Mouse (Mus musculus) spleen, adult 12 weeks (tissue): ENCODE results near the gene Slc9a4.
"Not testable (repeated sequence)": the region's sequence is repeated elsewhere in the genome, so short reads cannot be mapped to it uniquely, and the experiment has no call there.

Experiments
- DNase-seq: peaks from one replicate; pipeline ENCODE4 v3.0.0; 2022; ENCODE audit warnings: low spot score

The Slc9a4 gene

DNA sequence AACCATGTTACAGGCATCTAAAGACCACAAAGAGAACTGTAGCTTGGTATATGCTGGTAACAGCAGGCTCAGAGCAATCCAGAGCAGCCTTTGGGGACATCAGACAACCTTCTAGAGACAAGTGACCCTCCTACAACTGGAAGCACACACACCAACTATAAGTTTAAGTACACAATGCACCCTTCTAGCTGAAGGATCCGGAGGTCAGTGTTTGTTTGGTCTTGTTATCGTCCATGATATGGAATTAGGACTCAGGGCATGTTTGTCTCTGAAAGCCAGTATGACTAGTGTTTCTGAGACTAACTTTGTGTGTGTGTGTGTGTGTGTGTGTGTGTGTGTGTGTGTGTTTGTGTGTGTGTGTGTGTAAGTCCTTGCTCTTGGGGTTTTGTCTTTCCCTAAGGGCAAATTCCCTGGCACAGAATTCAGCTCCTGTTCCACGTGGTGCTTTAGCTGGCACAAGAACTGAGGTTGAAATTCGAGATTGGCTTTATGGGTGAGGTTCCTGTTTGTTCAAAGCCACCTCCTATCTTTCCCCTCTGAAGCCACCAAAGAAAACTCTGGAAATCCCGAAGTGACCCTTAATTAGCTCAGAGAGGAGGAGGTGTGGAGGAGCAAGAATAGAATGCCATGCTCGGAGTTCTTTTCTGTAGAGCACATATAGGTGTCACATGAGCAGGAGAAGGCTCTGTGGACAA is 71.1 kb downstream of the Slc9a4 start:
- no peak for DNase-seq

DNA sequence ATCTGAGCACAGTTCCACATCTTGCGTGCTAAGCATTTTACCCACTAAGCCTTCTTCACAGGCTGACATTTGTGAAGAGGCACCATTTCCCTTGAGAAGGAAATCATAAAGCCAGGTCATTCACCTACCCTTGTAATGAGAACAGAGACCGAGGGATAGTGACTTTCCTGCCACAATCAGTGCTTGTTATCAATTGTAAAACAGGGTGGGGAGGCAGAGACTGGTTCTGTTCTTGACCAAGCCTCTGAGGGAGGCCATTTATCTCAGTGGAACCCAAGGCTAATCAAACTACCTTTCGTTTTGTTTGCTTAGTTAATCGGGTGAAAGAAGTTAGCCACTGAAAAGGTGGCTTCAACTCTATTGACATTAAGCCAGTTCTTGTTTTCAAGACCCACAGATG is 77.2 kb downstream of the Slc9a4 start:
- no peak for DNase-seq

- no peak for DNase-seq
These were observed 78.2 kb downstream of the Slc9a4 start for GRCm38 (mm10) chr1:40657978-40658496.

GRCm38 (mm10) chr1:40659017-40659416 is 79.1 kb downstream of the Slc9a4 start:
- DNase-seq: no peak

GRCm38 (mm10) chr1:40659496-40659895 is 79.6 kb downstream of the Slc9a4 start:
- DNase-seq: no peak

- no peak for DNase-seq
These were observed 81.0 kb downstream of the Slc9a4 start for GRCm38 (mm10) chr1:40660838-40661237.

DNA sequence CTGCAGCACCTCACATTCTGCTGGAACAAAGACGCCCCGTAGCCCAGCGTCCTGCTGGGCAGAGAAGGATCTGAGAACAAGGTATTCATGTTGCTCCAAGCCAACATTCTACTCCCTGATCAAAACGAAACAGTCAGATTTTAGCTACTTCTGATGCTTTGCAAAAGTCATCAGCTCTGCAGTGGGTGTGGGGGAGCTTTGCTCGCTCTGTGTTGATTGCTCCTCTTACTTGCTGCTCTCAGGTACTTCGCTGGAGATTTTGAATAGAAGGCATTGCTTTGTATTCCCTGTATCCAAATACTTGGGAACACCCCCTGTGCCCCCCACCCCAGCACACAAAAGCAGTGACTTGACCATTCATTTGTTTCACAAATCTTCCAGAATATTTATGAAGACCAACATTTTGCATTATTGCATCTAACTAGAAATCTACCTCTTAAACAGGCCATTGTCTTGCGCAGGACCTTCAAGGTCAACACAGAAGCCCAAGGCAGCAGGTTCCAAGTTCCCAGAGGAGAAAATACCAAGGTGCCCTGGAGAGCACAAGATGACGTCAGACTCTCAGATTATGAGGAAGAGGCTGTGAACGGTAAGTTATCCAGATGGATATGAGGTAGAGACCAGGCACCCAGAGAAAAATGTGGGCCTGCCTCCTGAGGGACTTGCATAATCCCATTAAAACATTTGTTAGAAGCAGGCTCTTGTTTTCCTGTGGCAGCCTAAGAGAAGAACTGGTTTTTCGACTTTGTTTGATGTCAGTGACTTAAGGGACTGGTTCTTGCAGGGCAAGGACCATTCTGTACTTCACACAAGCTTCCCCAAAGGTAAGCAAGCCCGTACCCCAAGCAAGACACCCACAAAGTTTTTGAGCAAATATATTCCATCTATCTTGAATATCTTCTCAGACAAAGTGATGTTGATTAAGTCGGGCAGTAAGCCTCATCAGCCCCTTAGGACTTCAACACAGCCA is 85.8 kb downstream of the Slc9a4 start:
- no peak for DNase-seq

- DNase-seq: not testable (repeated sequence)
These were observed 87.6 kb downstream of the Slc9a4 start for GRCm38 (mm10) chr1:40667442-40667841.

GRCm38 (mm10) chr1:40670025-40670424 is 90.1 kb downstream of the Slc9a4 start:
- no peak for DNase-seq

DNA sequence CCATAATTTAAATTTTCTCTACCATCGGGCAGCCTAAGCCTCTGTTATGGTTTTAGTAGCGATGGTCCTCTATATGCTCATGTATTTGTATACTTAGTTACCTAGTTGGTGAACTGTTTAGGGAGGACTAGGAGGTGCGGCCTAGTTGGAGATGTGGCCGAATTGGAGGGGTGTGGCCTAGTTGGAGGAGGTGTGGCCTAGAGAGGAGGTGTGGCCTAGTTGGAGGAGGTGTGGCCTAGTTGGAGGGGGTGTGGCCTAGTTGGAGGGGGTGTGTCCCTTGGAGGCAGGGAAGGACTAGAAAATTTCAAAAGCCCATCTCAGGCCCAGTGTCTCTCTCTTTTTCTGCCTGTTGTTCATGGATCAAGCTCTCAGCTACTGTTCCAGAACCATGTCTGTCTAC is 91.6 kb downstream of the Slc9a4 start:
- DNase-seq: no peak

- DNase-seq: no peak
These were observed 97.4 kb downstream of the Slc9a4 start for GRCm38 (mm10) chr1:40677306-40677705.
